Mouse (Mus musculus) spleen, adult 2 months (tissue): ENCODE data around the gene Kif4.

ENCODE experiments used
- CTCF ChIP-seq: fragments of 200-500 bp; IDR thresholded peaks from 2 replicates; pipeline ENCODE4 v1.5.1; 2011; ENCODE audit warnings: mild to moderate bottlenecking, inconsistent platforms; ENCODE audit not compliant: insufficient read depth, insufficient read length, insufficient replicate concordance; ENCODE audit errors: extremely low read depth
- POLR2A ChIP-seq: fragments of 200-500 bp; IDR thresholded peaks from 2 replicates; pipeline ENCODE4 v1.6.1; 2011; ENCODE audit warnings: low read depth, low read length, inconsistent platforms

- no peak for TF ChIP-seq CTCF
- TF ChIP-seq POLR2A: no peak
Observed at GRCm38 (mm10) chrX:100664825-100665224, 39.3 kb downstream of the Kif4 start.
